Mouse (Mus musculus) MEL (cell line): ENCODE measurements around the gene Mpp4. TPM values are rescaled to one million over a fixed set of nuclear protein-coding genes. Genes with fewer than 3 reads are reported as not detected.

Experiments used
- DNase-seq: peaks from one replicate; pipeline ENCODE4 v3.0.0; 2011; ENCODE audit warnings: low read depth, low spot score
- H3K27ac ChIP-seq: 2 replicates; pipeline ENCODE4 v1.5.1; 2012; ENCODE audit warnings: low read depth, mild to moderate bottlenecking, control low read depth, low read length, moderate library complexity; ENCODE audit not compliant: control insufficient read depth
- H3K27me3 ChIP-seq, 2 experiments: fragments of 150-350 bp in 1 of 2; sonication (generic) in 1 of 2; 2 replicates each; pipeline ENCODE4 v1.6.1; 2012; ENCODE audit warnings: low read length in 2 of 2, mild to moderate bottlenecking in 2 of 2, improper control_type of control experiment in 1 of 2, moderate library complexity in 1 of 2; ENCODE audit not compliant: insufficient read depth in 2 of 2, control insufficient read depth in 1 of 2
- H3K36me3 ChIP-seq, 2 experiments: 2 replicates each; pipeline ENCODE4 v1.6.1; 2012 to 2014; ENCODE audit warnings: low read length in 2 of 2, improper control_type of control experiment in 1 of 2, inconsistent platforms in 1 of 2, mild to moderate bottlenecking in 1 of 2; ENCODE audit not compliant: insufficient read depth in 2 of 2, control insufficient read depth in 1 of 2
- H3K4me1 ChIP-seq, 2 experiments: fragments of 150-350 bp in 1 of 2; sonication (generic) in 1 of 2; 2 replicates each; pipeline ENCODE4 v1.6.1; 2012; ENCODE audit warnings: low read length in 2 of 2, improper control_type of control experiment in 1 of 2, mild to moderate bottlenecking in 1 of 2; ENCODE audit not compliant: insufficient read depth in 2 of 2, control insufficient read depth in 1 of 2
- H3K4me3 ChIP-seq, 2 experiments: fragments of 150-350 bp in 1 of 2; sonication (generic) in 1 of 2; 2 replicates each; pipeline ENCODE4 v1.5.1; 2012; ENCODE audit warnings: low read depth in 2 of 2, low read length in 2 of 2, mild to moderate bottlenecking in 2 of 2, moderate library complexity in 2 of 2, control low read depth in 1 of 2, improper control_type of control experiment in 1 of 2; ENCODE audit not compliant: control insufficient read depth in 1 of 2, insufficient read depth in 1 of 2
- H3K79me2 ChIP-seq: 2 replicates; pipeline ENCODE4 v1.6.1; 2012; ENCODE audit warnings: mild to moderate bottlenecking, low read length, moderate library complexity; ENCODE audit not compliant: control insufficient read depth, poor library complexity, insufficient read depth
- H3K9ac ChIP-seq: 2 replicates; pipeline ENCODE4 v1.6.1; 2012; ENCODE audit warnings: low read depth, mild to moderate bottlenecking, control low read depth, low read length, moderate library complexity; ENCODE audit not compliant: control insufficient read depth, poor library complexity, severe bottlenecking
- H3K9me3 ChIP-seq: fragments of 150-350 bp; sonication (generic); replicated peaks from 2 replicates; pipeline ENCODE4 v1.6.1; 2012; ENCODE audit warnings: mild to moderate bottlenecking, low read length, improper control_type of control experiment, moderate library complexity; ENCODE audit not compliant: insufficient read depth
- CHD1 ChIP-seq: IDR thresholded peaks from 2 replicates; pipeline ENCODE4 v1.6.1; 2012; ENCODE audit warnings: low read depth, mild to moderate bottlenecking, inconsistent platforms, low read length, improper control_type of control experiment
- ELF1 ChIP-seq: IDR thresholded peaks from 2 replicates; pipeline ENCODE4 v1.6.1; 2014; ENCODE audit warnings: low read depth, mild to moderate bottlenecking, inconsistent platforms, low read length, improper control_type of control experiment, moderate library complexity
- EP300 ChIP-seq, 2 experiments: IDR thresholded peaks; 2 replicates each; pipeline ENCODE4 v1.6.1; 2011; ENCODE audit warnings: improper control_type of control experiment in 2 of 2, low read length in 2 of 2, low read depth in 1 of 2, mild to moderate bottlenecking in 1 of 2
- ETS1 ChIP-seq: IDR thresholded peaks from 2 replicates; pipeline ENCODE4 v1.6.1; 2012; ENCODE audit warnings: low read depth, mild to moderate bottlenecking, inconsistent platforms, low read length, improper control_type of control experiment, moderate library complexity
- KAT2A ChIP-seq: conservative IDR thresholded peaks from 2 replicates; pipeline ENCODE4 v1.6.1; 2012; ENCODE audit warnings: low read depth, low read length, improper control_type of control experiment, inconsistent platforms
- MAZ ChIP-seq: IDR thresholded peaks from 2 replicates; pipeline ENCODE4 v1.6.1; 2012; ENCODE audit warnings: low read depth, mild to moderate bottlenecking, inconsistent platforms, low read length, improper control_type of control experiment
- MXI1 ChIP-seq: IDR thresholded peaks from 2 replicates; pipeline ENCODE4 v1.6.1; 2011; ENCODE audit warnings: mild to moderate bottlenecking, low read depth, low read length, improper control_type of control experiment
- MYB ChIP-seq: IDR thresholded peaks from 2 replicates; pipeline ENCODE4 v1.6.1; 2011; ENCODE audit warnings: mild to moderate bottlenecking, low read depth, low read length, improper control_type of control experiment
- POLR2AphosphoS2 ChIP-seq: IDR thresholded peaks from 2 replicates; pipeline ENCODE4 v1.6.1; 2011; ENCODE audit warnings: low read length, improper control_type of control experiment
- RCOR1 ChIP-seq: IDR thresholded peaks from 2 replicates; pipeline ENCODE4 v1.6.1; 2012; ENCODE audit warnings: low read depth, mild to moderate bottlenecking, inconsistent platforms, low read length, improper control_type of control experiment
- TBP ChIP-seq: IDR thresholded peaks from 2 replicates; pipeline ENCODE4 v1.8.0; 2011; ENCODE audit warnings: low read depth, low read length, improper control_type of control experiment
- TCF12 ChIP-seq: IDR thresholded peaks from 2 replicates; pipeline ENCODE4 v1.6.1; 2014; ENCODE audit warnings: low read depth, mild to moderate bottlenecking, inconsistent platforms, low read length, improper control_type of control experiment, moderate library complexity
- USF1 ChIP-seq: IDR thresholded peaks from 2 replicates; pipeline ENCODE4 v1.6.1; 2014; ENCODE audit warnings: low read depth, mild to moderate bottlenecking, inconsistent platforms, low read length, improper control_type of control experiment, moderate library complexity
- USF2 ChIP-seq, 2 experiments: IDR thresholded peaks; 2 replicates each; pipeline ENCODE4 v1.6.1; 2011 to 2012; ENCODE audit warnings: improper control_type of control experiment in 2 of 2, low read length in 2 of 2, borderline replicate concordance in 1 of 2, inconsistent platforms in 1 of 2, low read depth in 1 of 2, mild to moderate bottlenecking in 1 of 2; ENCODE audit not compliant: insufficient read depth in 1 of 2
- ZC3H11A ChIP-seq: IDR thresholded peaks from 2 replicates; pipeline ENCODE4 v1.6.1; 2012; ENCODE audit warnings: low read depth, mild to moderate bottlenecking, inconsistent platforms, low read length, improper control_type of control experiment
- polyA plus RNA-seq, 2 experiments: library from polyadenylated mRNA; stranded (reverse) in 1 of 2; unstranded in 1 of 2; fragments of >175 nt in 1 of 2; fragments of >200 nt in 1 of 2; gene quantifications; 2 replicates each; pipeline versions ENCODE4 v1.2.1 to v1.2.4; 2012; ENCODE audit warnings: low replicate concordance in 2 of 2, low read depth in 1 of 2; ENCODE audit not compliant: insufficient read length in 2 of 2, insufficient read depth in 1 of 2, missing spikeins in 1 of 2
- total RNA-seq: library from RNA; depleted of rRNA; stranded (reverse); fragments of 300-350 nt; gene quantifications from 2 replicates; pipeline ENCODE4 v1.2.3, GENCODE M21; 2012

Mpp4 gene
- total and polyA plus RNA-seq, 3 experiments, result 0.19 to 0.23 TPM; not detected in 1

DNA sequence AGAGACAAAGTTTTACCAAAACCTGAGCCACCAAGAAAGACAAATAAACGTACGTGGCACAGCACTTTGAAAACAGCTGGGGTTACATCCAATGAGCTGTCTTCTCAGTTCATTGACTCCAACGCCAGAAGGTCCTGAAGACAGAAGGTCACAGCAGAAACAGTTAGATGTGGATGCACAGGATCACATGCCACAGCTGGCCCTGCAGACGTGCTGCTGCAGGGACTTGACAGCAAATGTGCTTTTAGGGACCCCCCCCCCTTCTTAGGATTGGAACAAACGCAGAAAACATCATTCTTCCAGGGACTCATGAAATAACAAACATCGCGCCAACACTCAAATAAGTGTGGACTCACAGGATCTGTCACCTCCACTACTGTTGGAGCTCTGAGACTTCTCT, 34.3 kb downstream of the Mpp4 start:
- TF ChIP-seq KAT2A (no peak), TBP (no peak), CHD1 (no peak), USF1 (no peak), MYB (no peak)
- H3K79me2 ChIP-seq, result no peaks in the 10 kb centered on the region
- no peaks in the 10 kb centered on the region for H3K36me3 ChIP-seq
- no peaks in the 10 kb centered on the region for H3K4me1 ChIP-seq
- H3K27ac ChIP-seq, result no peak overlapping the region
- peaks cover 11 to 17% of the 10 kb centered on the region in 2 experiments; a peak in 3 of 4 replicates for H3K27me3 ChIP-seq
- no peak overlapping the region for H3K4me3 ChIP-seq
- DNase-seq, result no peak
- H3K9ac ChIP-seq, result no peak overlapping the region
- no peaks in the 10 kb centered on the region for H3K9me3 ChIP-seq

DNA sequence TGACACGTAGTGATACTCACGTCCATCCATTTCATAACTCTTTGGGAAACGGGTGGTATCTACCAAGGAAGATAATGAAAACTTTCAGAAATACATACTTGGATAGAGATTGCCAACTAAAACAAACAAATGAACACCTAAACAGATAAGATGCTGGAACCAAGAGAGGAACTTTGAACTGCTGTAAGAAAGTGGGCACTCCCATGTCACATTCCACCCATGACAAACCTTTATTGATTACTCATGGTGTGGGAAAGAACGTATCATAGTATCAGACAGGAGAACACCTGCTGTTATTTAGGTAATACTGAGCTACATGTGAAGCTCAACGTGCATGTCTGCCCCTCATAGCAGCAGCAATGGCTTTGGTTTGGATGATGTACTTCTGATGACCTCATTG, 37.6 kb downstream of the Mpp4 start:
- peaks cover 0 to 10% of the 10 kb centered on the region in 2 experiments; a peak in 1 of 4 replicates for H3K27me3 ChIP-seq
- H3K4me1 ChIP-seq, result 0 out of 4 replicates have a peak, but pooled peaks cover 0 to under 1% of the 10 kb centered on the region in 2 experiments
- H3K4me3 ChIP-seq, result no peak overlapping the region
- no peak overlapping the region for H3K9ac ChIP-seq
- H3K36me3 ChIP-seq, result peaks cover 0 to 1% of the 10 kb centered on the region in 2 experiments; a peak in 1 of 4 replicates
- H3K9me3 ChIP-seq, result no peaks in the 10 kb centered on the region
- no peak for TF ChIP-seq ZC3H11A
- no peak for TF ChIP-seq ETS1
- TF ChIP-seq RCOR1, result no peak
- no peak for TF ChIP-seq USF2 (IDR thresholded peaks at IDR 0.05; ENCODE audit: borderline replicate concordance in 1 of 2, insufficient read depth in 1 of 2, low read depth in 1 of 2, low read length in 2 of 2)
- no peak for TF ChIP-seq MAZ
- no peak for TF ChIP-seq POLR2AphosphoS2
- TF ChIP-seq EP300 (IDR thresholded peaks at IDR 0.05; ENCODE audit: low read depth in 1 of 2, low read length in 2 of 2), result no peak
- no peak for TF ChIP-seq TCF12
- no peak for TF ChIP-seq MXI1
- TF ChIP-seq ELF1, result no peak
- no peak for DNase-seq
- H3K79me2 ChIP-seq, result no peaks in the 10 kb centered on the region
- no peak overlapping the region for H3K27ac ChIP-seq
